Mouse (Mus musculus): ENCODE results near the gene Psg29. TPM values are rescaled to one million over a fixed set of nuclear protein-coding genes. Genes with fewer than 3 reads are reported as not detected.

The Psg29 gene
- polyA plus RNA-seq (2015; fragmentation: Nextera tagmentation; extraction: Ambion mirVana), result not detected in 2 replicates

DNA sequence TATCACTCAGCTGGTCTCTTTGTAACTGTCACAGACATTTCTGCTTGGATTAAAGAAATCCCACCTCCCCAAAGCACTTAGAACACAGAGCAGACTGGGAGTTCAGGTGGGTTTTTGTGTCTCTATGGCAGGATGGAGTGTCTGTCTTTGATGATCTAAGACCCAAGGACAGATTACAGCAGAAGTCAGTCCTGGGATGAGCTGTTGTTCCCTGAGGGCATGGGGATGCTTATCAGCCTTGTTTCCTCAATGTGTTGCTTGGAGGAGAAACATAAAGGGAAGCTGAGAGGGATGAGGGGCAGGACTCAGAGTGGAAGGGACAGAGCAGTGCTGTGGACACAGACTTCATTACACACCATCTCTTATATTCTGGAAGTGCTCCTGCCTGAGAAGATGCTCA is at the start of gene Psg29:
Psg29 (plus strand) TSS at position 301 of the 400 bp plus-strand sequence.

Other genes with a start within 250 kb of the Psg29 start
- 40.6 and 46.3 TPM in 2 replicates for gene Pnmal1, start 243.8 kb upstream of the Psg29 start, polyA plus RNA-seq (2015; fragmentation: Nextera tagmentation; extraction: Ambion mirVana)
- gene Gm42372, start 220.4 kb upstream of the Psg29 start, polyA plus RNA-seq (2015; fragmentation: Nextera tagmentation; extraction: Ambion mirVana), result 10.7 and 12.8 TPM in 2 replicates
- 2.6 and 3.3 TPM in 2 replicates for gene Ccdc8, start 210.8 kb upstream of the Psg29 start, polyA plus RNA-seq (2015; fragmentation: Nextera tagmentation; extraction: Ambion mirVana)
- 126 and 135 TPM in 2 replicates for gene Ppp5c, start 175.6 kb upstream of the Psg29 start, polyA plus RNA-seq (2015; fragmentation: Nextera tagmentation; extraction: Ambion mirVana)
- gene Hif3a, start 141.1 kb upstream of the Psg29 start, polyA plus RNA-seq (2015; fragmentation: Nextera tagmentation; extraction: Ambion mirVana), result 3.0 and 4.4 TPM in 2 replicates
- gene Psg16, start 129.4 kb upstream of the Psg29 start, polyA plus RNA-seq (2015; fragmentation: Nextera tagmentation; extraction: Ambion mirVana), result 3.8 and 4.6 TPM in 2 replicates
- gene Ceacam3, start 53.2 kb upstream of the Psg29 start, polyA plus RNA-seq (2015; fragmentation: Nextera tagmentation; extraction: Ambion mirVana), result not detected in 2 replicates